Mouse (Mus musculus): Measurements from ENCODE around the gene Pum2.

Gene Pum2

GRCm38 (mm10) chr12:8798486-8799020, 124.6 kb downstream of the Pum2 start:
- DNase-seq: peak; percentile 41 to 60

All from kidney, postnatal 4 days (tissue).